Mouse (Mus musculus) liver, embryonic 14.5 days (tissue): ENCODE data around the gene Ikbke. TPM values are rescaled to one million over a fixed set of nuclear protein-coding genes. Genes with fewer than 3 reads are reported as not detected.

Source experiments
- ATAC-seq: fragments of 200-750 bp; cut with Nextera tagmentation; 2 replicates; pipeline ENCODE4 v1.8.0; 2017; ENCODE audit warnings: moderate number of reproducible peaks, mild to moderate bottlenecking, moderate library complexity; ENCODE audit not compliant: insufficient read depth
- DNase-seq, 3 experiments: peaks; one replicate each; pipeline ENCODE4 v3.0.0-alpha.2; 2012 to 2013; ENCODE audit warnings: low read depth in 3 of 3, low spot score in 3 of 3
- H3K27ac ChIP-seq: fragments of 300-500 bp; sonication (generic); 2 replicates; pipeline ENCODE4 v1.5.1; 2014; ENCODE audit warnings: moderate library complexity, mild to moderate bottlenecking, control low read depth, inconsistent platforms
- H3K27me3 ChIP-seq: fragments of 300-500 bp; sonication (generic); 2 replicates; pipeline ENCODE4 v1.6.1; 2014; ENCODE audit warnings: mild to moderate bottlenecking, low read length, moderate library complexity; ENCODE audit not compliant: control insufficient read depth, insufficient read depth
- H3K36me3 ChIP-seq: fragments of 300-500 bp; sonication (generic); replicated peaks from 2 replicates; pipeline ENCODE4 v1.6.1; 2014; ENCODE audit warnings: low read depth; ENCODE audit not compliant: control insufficient read depth, insufficient read depth
- H3K4me1 ChIP-seq, 2 experiments: fragments of 200-500 bp in 1 of 2; fragments of 300-500 bp in 1 of 2; sonication (generic) in 1 of 2; replicated peaks; 2 replicates each; pipeline ENCODE4 v1.6.1; 2012 to 2014; ENCODE audit warnings: antibody characterized with exemption in 1 of 2, inconsistent platforms in 1 of 2, low read length in 1 of 2; ENCODE audit not compliant: control insufficient read depth in 2 of 2, insufficient read depth in 2 of 2
- H3K4me2 ChIP-seq: fragments of 300-500 bp; sonication (generic); 2 replicates; pipeline ENCODE4 v1.6.1; 2014; ENCODE audit warnings: low read depth, mild to moderate bottlenecking, control low read depth, moderate library complexity
- H3K4me3 ChIP-seq, 2 experiments: fragments of 200-500 bp in 1 of 2; fragments of 300-500 bp in 1 of 2; sonication (generic) in 1 of 2; 2 replicates each; pipeline ENCODE4 v1.5.1; 2012 to 2014; ENCODE audit warnings: low read depth in 2 of 2, low read length in 2 of 2, mild to moderate bottlenecking in 2 of 2, control low read depth in 1 of 2, inconsistent platforms in 1 of 2, moderate library complexity in 1 of 2; ENCODE audit not compliant: insufficient read depth in 1 of 2
- H3K9ac ChIP-seq: fragments of 300-500 bp; sonication (generic); replicated peaks from 2 replicates; pipeline ENCODE4 v1.6.1; 2014; ENCODE audit warnings: mild to moderate bottlenecking, control low read depth, moderate library complexity
- H3K9me3 ChIP-seq: fragments of 300-500 bp; sonication (generic); 2 replicates; pipeline ENCODE4 v1.6.1; 2016; ENCODE audit warnings: low read length, mixed read lengths; ENCODE audit not compliant: control insufficient read depth
- CTCF ChIP-seq: IDR thresholded peaks from 2 replicates; pipeline ENCODE4 v1.5.1; 2016; ENCODE audit warnings: antibody characterized with exemption, low read depth, control low read depth
- EP300 ChIP-seq: IDR thresholded peaks from 2 replicates; pipeline ENCODE4 v1.6.1; 2016; ENCODE audit warnings: antibody characterized with exemption, low read depth
- WGBS: fragments of 180-500 bp; shearing (Covaris S2); extraction: QIAGEN DNeasy Blood & Tissue Kit; methylation state at CpG from one replicate; pipeline ENCODE4 v1.1.7; 2014; ENCODE audit not compliant: insufficient replicate concordance; 5-methylcytosine and 5-hydroxymethylcytosine counted together
- polyA plus RNA-seq, 2 experiments: library from polyadenylated mRNA; depleted of rRNA in 1 of 2; stranded (reverse) in 1 of 2; unstranded in 1 of 2; fragments of >200 nt; fragmentation: Nextera tagmentation in 1 of 2; extraction: Ambion mirVana in 1 of 2; gene quantifications; 2 replicates each; pipeline versions ENCODE4 v1.2.1 to v1.2.3; 2012 to 2014

Ikbke gene
- polyA plus RNA-seq, 2 experiments, result 4.9 to 6.4 TPM

DNA sequence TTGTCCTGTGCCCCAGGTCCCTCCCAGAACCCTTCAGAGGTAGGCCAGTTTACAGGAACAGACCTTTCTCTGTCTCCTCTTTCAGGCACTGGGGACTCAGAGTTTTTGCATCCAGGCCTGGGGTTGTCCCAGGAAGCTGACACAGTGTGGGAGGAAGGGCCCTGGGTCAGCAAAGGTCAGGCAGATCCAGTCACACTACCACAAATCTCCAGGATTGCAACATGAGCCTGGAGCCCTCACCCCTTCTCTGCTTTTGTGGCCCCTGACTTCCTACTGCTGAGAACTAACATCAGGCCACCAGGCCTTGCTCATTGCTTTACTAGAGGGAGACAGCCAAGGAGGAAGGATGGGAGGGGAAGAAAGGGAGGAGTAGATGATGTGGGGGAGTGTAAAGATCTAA, 2.6 kb downstream of the Ikbke start:
- DNase-seq, result no peak
- TF ChIP-seq CTCF (no peak), EP300 (no peak)
- Histone ChIP-seq H3K27ac (no peak overlapping the region), H3K4me2 (peak overlapping the region; percentile 61), H3K9me3 (no peaks in the 10 kb centered on the region), H3K36me3 (no peaks in the 10 kb centered on the region), H3K9ac (no peak overlapping the region; the same call in 1 of the 2 replicates), H3K27me3 (no peaks in the 10 kb centered on the region), H3K4me3 (peak overlapping the region in 1 of 2 experiments; percentile 14; a peak in 2 of 4 replicates), H3K4me1 (peaks cover 0 to 13% of the 10 kb centered on the region in 2 experiments; a peak in 2 of 4 replicates)
- peak; percentile 47 for ATAC-seq

DNA sequence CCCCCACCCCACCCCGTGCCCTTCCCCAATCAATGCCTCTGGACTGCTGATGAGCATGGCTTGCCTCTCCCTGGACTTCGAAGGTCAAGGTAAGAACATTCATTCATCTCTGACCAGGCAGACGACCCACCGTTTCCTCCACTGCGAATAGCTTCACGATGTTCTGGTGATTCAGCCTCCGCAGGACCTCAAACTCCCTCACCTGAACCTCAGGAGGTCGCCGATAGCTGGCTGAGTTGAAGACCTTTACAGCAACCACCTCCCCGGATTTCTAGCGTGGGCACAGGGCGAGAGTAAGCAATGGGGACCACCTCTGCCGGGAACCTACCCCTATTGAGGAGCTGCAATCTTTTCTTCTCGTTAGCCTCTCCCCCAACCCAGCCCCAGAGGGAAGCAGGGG, 3.8 kb downstream of the Ikbke start:
- H3K4me2 ChIP-seq, result peak overlapping the region; percentile 61
- TF ChIP-seq EP300 (no peak), CTCF (no peak)
- peaks cover 0 to 13% of the 10 kb centered on the region in 2 experiments; a peak in 2 of 4 replicates for H3K4me1 ChIP-seq
- no peaks in the 10 kb centered on the region for H3K27me3 ChIP-seq
- H3K4me3 ChIP-seq, result peak overlapping the region; percentile 14 to 38; a peak in 3 of 4 replicates
- no peak for ATAC-seq
- no peaks in the 10 kb centered on the region for H3K9me3 ChIP-seq
- DNase-seq, result no peak
- H3K27ac ChIP-seq, result no peak overlapping the region
- H3K36me3 ChIP-seq, result no peaks in the 10 kb centered on the region
- 52% methylated on average over 14 of the region's 14 CpGs for WGBS
- H3K9ac ChIP-seq, result no peak overlapping the region

DNA sequence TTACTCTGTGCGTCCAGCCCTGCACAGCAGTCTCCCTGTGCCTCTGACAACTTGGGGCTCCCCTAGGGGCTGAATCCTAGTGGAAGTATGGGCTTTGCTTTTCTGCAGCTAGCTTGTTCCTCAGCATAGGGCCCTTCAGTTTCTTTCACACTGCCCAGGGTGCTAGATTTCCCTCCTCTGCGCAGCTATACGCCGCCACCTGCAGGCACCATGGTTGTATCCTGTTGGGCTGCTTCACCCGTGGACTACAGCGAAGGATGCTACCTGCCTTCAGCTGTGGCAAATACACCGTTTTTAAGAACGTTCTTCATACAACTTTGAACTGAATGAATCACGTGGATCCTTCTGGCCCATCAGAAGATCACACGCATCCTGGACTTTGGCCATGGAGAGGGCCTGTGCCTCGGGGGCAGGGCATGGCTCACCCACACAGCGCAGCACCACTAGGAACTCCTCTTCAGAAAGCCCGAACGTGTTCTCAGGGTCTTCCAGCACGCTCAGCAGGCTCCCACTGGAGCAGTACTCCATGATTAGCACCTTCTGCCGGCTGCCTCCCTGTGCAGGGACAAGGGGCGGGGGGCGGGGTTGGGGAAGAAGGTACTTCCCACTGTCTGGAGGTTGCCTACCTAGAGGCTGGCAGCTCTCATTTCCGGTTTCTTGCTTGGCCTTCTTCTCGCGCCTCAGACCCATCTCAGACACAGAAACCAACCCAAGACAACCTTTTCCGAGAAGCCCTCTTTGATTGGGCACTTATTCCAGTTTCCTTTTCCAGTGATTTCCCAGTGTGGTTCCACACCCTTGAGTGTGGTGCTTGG, 4.5 kb downstream of the Ikbke start:
- peak overlapping the region; percentile 22; the same call in 1 of the 2 replicates for H3K27ac ChIP-seq
- H3K4me3 ChIP-seq, result peak overlapping the region; percentile 4 to 11; a peak in 2 of 4 replicates
- peaks cover 0 to 11% of the 10 kb centered on the region in 2 experiments; a peak in 2 of 4 replicates for H3K4me1 ChIP-seq
- ATAC-seq, result peak; percentile 52
- no peaks in the 10 kb centered on the region for H3K27me3 ChIP-seq
- H3K4me2 ChIP-seq, result peak overlapping the region; percentile 61
- TF ChIP-seq CTCF (0 out of 2 replicates have a peak, but pooled peaks have one; percentile 22), EP300 (no peak)
- 31% methylated on average over 22 of the region's 22 CpGs for WGBS
- H3K9ac ChIP-seq, result no peak overlapping the region
- DNase-seq, result no peak
- no peaks in the 10 kb centered on the region for H3K9me3 ChIP-seq
- no peaks in the 10 kb centered on the region for H3K36me3 ChIP-seq

DNA sequence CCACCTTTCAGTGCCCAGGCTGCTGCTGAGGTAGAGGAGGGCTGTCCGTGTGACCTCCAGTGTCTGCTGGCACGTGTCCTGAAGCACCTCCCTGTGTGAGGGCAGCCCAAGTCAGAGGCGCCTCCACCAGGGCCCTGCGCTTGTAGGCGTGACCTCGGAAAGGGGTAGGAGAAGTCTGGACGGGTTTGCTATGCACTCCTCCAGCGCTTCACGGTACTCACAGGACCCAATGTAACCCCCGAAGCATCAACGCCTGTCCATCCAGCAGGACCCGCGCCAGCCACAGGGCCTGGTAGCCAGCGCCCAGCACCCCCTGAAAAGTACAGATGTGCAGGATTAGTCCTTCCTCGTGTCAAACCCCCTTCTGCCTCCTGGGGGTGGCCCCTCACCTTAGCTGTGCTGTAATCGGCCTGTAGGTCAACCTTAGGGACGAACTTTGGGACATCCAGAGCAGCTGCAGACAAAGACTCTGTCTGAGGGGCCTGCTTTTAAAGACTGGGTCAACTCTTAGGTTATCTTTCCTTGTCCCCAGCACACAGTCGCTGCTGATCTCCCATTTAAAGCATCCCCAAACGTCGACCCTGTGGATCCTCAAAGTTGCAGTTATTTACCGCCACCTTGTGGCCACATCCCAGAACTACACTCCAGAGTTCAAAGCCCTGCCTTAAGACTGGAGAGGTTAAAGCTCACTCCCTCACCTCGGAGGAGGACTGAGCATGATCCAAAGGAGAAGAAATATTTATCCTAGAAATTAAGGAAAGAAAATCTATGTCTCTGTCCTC, 9.4 kb downstream of the Ikbke start:
- ATAC-seq (no peak), DNase-seq (peak in 1 of 3 experiments; percentile 46)
- Histone ChIP-seq H3K36me3 (no peaks in the 10 kb centered on the region), H3K4me2 (no peak overlapping the region), H3K9me3 (no peaks in the 10 kb centered on the region), H3K27ac (no peak overlapping the region), H3K4me3 (no peak overlapping the region), H3K9ac (no peak overlapping the region), H3K27me3 (no peaks in the 10 kb centered on the region), H3K4me1 (no peaks in the 10 kb centered on the region)
- no peak for TF ChIP-seq EP300
- TF ChIP-seq CTCF, result peak; percentile 92
- 37% methylated on average over 22 of the region's 22 CpGs for WGBS

DNA sequence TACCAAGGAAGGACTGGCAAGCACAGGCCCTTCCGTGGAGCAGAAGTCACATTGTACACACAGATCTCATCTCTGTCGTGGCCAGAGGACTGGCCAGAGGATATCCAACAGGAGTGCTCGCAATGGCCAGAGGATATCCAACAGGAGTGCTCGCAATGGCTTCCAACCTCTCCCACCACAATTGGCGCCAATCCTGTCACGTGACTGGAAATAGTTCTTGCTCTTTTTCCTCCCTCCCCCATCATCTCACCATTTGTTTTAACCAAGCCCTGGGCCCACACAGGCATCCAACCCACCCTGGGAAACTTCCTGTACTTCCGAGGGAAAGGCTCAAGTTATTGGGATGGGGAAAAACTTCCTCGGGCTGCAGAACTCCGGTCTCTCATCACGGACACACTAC, 10.6 kb downstream of the Ikbke start:
- DNase-seq (no peak), ATAC-seq (no peak)
- no peak overlapping the region for H3K9ac ChIP-seq
- H3K4me2 ChIP-seq, result no peak overlapping the region
- H3K27me3 ChIP-seq, result no peaks in the 10 kb centered on the region
- WGBS, result 67% methylated on average over 10 of the region's 10 CpGs
- TF ChIP-seq CTCF, result no peak
- no peak for TF ChIP-seq EP300
- no peak overlapping the region for H3K27ac ChIP-seq
- no peaks in the 10 kb centered on the region for H3K9me3 ChIP-seq
- no peaks in the 10 kb centered on the region for H3K36me3 ChIP-seq
- H3K4me1 ChIP-seq, result no peaks in the 10 kb centered on the region
- no peak overlapping the region for H3K4me3 ChIP-seq
